Mouse (Mus musculus) splenic B cell, adult 2 months (primary cell): ENCODE measurements around the gene Eif3c.
A peak's percentile ranks its signal among the peaks of the same experiment; 100 is the strongest.

Source experiments
- DNase-seq: peaks from one replicate; pipeline ENCODE4 v3.0.0-alpha.2; 2011; ENCODE audit warnings: low read depth, low spot score
- H3K27me3 ChIP-seq: 2 replicates; pipeline ENCODE4 v1.6.1; 2012; ENCODE audit warnings: mild to moderate bottlenecking, low read length, moderate library complexity, mixed read lengths; ENCODE audit not compliant: control insufficient read depth, poor library complexity, insufficient read depth, severe bottlenecking
- H3K36me3 ChIP-seq: 2 replicates; pipeline ENCODE4 v1.6.1; 2012; ENCODE audit warnings: mild to moderate bottlenecking, low read length, moderate library complexity, mixed read lengths; ENCODE audit not compliant: control insufficient read depth, poor library complexity, insufficient read depth, severe bottlenecking

The Eif3c gene

DNA sequence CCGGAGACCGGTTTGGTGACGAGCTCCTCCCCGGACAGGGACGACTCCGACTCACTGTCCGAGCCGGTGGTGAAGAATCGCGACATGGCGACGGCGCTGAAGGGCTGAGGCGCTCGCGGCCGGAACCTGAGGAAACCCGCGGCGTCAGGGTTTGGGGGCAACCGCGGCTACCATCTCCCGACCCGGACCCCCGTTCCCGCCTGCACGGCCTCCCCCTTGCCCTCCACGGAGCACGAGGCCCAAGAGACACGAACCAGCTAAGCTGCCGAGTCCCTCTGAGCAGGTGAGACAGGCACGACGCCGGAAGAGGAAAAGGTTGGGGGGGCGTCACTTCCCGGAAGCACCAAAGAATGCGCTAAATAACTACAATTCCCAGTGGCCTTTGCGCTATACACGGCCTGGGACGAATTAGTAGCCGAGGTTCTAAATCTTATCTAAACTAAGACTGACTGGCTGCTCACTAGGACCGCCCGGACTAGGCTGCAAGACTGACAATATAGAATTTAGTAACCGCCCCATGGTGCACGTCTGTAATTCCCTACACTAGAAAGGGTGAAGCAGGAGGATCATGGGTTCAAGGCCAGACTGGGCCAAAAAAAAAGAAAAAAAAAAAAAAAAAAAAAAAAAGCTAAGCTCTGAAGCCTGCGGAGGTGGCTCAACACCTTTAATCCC lies at the start of gene Eif3c:
Eif3c (minus strand) TSS at position 318 of the 672 bp plus-strand sequence.
- peak; percentile 90 for DNase-seq
- no peaks in the 10 kb centered on the region for H3K27me3 ChIP-seq
- no peaks in the 10 kb centered on the region; the same call in none of the 2 replicates for H3K36me3 ChIP-seq

GRCm38 (mm10) chr7:126612736-126613135 lies 46.5 kb upstream of the Eif3c start:
- Histone ChIP-seq H3K36me3 (no peaks in the 10 kb centered on the region), H3K27me3 (no peaks in the 10 kb centered on the region)
- DNase-seq, result no peak

GRCm38 (mm10) chr7:126607796-126608195 lies 41.6 kb upstream of the Eif3c start:
- no peak for DNase-seq
- no peaks in the 10 kb centered on the region for H3K27me3 ChIP-seq
- no peaks in the 10 kb centered on the region for H3K36me3 ChIP-seq

DNA sequence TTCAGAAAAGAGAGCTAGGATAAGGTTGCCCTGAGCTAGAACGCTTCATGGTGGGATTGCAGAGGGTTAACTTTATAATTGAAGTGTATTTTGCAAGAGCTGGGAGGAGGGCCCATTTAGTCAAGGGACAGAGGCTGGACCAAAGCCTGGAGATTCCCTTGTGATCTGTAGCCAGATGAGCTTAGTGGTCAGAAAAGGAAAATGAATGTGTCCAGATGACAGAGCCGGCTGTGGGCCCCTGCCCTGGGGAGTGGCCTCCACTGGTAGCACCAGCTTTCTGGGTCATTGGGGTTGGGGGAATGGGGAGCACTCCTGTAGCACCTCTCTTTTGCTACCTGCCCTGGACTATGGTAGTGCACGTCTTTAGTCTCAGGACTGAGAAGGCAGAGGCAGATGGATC lies 40.9 kb upstream of the Eif3c start:
- H3K27me3 ChIP-seq, result no peaks in the 10 kb centered on the region
- DNase-seq, result no peak

GRCm38 (mm10) chr7:126606611-126607010 lies 40.4 kb upstream of the Eif3c start:
- DNase-seq, result no peak
- Histone ChIP-seq H3K27me3 (no peaks in the 10 kb centered on the region), H3K36me3 (no peaks in the 10 kb centered on the region)

More for the DNA sequence above, 40.9 kb upstream of the Eif3c start:
- no peaks in the 10 kb centered on the region for H3K36me3 ChIP-seq

GRCm38 (mm10) chr7:126602650-126603049 lies 36.4 kb upstream of the Eif3c start:
- DNase-seq, result no peak
- H3K36me3 ChIP-seq, result no peaks in the 10 kb centered on the region

GRCm38 (mm10) chr7:126601896-126602295 lies 35.7 kb upstream of the Eif3c start:
- DNase-seq, result no peak
- Histone ChIP-seq H3K27me3 (no peaks in the 10 kb centered on the region), H3K36me3 (no peaks in the 10 kb centered on the region)

More at GRCm38 (mm10) chr7:126602650-126603049, 36.4 kb upstream of the Eif3c start:
- no peaks in the 10 kb centered on the region for H3K27me3 ChIP-seq

DNA sequence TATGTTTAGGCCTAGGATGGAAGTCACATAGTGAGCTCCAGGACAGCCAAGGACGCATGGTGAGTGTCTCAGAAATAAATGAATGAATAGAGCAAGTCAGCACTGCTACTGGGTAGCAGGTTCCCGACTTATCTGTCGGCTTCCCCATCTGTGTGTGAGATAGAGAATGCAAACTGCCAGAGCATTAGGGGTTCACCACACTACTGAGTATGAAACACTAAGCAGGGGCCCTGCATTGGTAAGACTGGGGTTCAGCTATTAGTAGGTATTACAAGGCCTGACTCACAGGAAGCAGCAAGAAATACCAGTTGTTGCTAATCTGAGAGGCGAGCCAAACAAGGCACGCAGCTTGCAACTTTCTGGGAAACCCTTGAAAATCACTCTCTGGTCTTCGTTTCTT lies 32.7 kb upstream of the Eif3c start:
- no peak for DNase-seq
- H3K36me3 ChIP-seq, result no peaks in the 10 kb centered on the region

GRCm38 (mm10) chr7:126596414-126596813 lies 30.2 kb upstream of the Eif3c start:
- DNase-seq, result no peak
- no peaks in the 10 kb centered on the region for H3K36me3 ChIP-seq
- no peaks in the 10 kb centered on the region for H3K27me3 ChIP-seq

More for the DNA sequence above, 32.7 kb upstream of the Eif3c start:
- no peaks in the 10 kb centered on the region for H3K27me3 ChIP-seq

DNA sequence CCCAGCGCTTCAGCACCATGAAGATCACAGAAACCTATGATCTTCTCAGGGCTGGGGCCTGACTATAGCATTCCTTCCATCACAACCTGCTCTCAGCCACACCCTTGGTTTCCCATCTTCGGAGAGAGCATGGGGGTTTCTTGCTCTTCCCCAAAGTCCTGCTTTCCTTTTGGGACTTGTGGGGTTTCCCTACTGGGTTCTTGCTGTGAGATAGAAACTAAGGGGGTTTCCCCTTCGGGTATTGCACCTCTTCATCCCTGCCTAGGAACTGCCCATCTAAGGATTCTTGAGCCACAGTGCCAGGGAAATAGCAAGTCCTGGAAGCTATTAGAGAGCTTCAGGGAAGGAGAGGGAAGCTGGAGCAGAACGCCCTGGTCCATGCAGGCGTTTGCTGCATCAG lies 29.7 kb upstream of the Eif3c start:
- DNase-seq, result no peak
- Histone ChIP-seq H3K27me3 (no peaks in the 10 kb centered on the region), H3K36me3 (no peaks in the 10 kb centered on the region)

DNA sequence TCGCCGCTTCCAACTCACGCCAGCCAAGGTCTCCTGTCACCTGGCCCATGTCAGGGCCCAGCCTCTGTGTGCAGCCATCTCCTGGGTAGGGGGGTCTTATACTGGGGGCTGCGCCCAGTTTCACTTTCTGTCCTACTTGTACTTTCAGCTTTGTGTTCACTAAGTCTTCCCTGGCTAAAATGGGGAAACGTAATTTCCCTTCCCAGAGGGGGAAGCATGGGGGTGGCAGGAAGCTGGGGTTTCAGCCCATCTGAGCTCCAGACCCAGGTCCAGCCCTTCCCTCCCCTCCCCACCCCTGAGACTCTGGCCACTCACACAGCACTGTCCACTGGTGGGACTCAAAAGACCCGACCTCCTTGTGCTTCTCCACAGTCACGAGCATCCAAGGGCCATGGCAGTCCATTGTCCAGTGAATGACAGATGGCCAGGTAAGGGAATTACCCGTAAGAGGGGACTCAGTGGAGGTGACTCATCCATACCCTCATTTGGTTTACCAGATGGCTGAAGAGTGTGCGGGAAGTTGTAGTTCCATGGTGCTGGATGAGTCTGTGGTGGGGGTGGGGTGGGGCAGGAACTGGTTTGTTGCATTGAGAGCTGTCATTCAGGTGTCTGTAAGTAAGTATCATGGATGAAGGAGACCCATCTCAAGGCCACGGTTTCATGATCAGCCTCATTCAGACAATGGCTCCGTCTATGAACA lies 28.8 kb upstream of the Eif3c start, which contains the start of gene Il27:
Il27 (minus strand) TSS at position 80 of the 700 bp plus-strand sequence.
- no peaks in the 10 kb centered on the region for H3K27me3 ChIP-seq
- DNase-seq, result no peak

DNA sequence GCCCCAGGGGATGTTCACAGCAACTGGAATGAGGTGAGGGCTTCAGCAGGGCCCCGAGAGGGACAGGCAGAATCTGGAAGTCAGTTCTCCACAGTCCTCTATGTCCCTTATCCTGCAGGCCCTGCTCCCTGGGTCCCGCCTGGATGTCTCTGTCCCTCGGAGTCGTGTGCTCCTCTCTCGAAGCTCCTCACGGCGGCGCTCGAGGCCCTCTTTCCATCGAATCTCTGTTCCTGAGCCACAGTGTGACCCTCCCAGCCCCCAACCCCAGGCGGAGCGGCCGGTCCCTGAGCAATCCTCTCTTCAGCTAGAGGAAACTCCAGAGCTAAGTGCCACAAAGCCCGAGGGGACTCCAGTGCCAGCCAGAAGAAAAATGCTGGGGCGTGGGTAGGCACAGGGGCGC lies 21.6 kb upstream of the Eif3c start:
- Histone ChIP-seq H3K36me3 (no peaks in the 10 kb centered on the region), H3K27me3 (no peaks in the 10 kb centered on the region)
- DNase-seq, result no peak

More for the DNA sequence above, 28.8 kb upstream of the Eif3c start, which contains the start of gene Il27:
- no peaks in the 10 kb centered on the region for H3K36me3 ChIP-seq

GRCm38 (mm10) chr7:126586839-126587238 lies 20.6 kb upstream of the Eif3c start:
- no peaks in the 10 kb centered on the region for H3K36me3 ChIP-seq
- no peaks in the 10 kb centered on the region for H3K27me3 ChIP-seq
- DNase-seq, result no peak

- no peak for DNase-seq
- H3K36me3 ChIP-seq, result peaks cover 3% of the 10 kb centered on the region; the same call in 1 of the 2 replicates
- H3K27me3 ChIP-seq, result no peaks in the 10 kb centered on the region
Measured at GRCm38 (mm10) chr7:126585717-126586116, 19.5 kb upstream of the Eif3c start, which contains the start of gene Cln3. Cln3 (minus strand) TSS chr7:126585817.

- peaks cover 4% of the 10 kb centered on the region for H3K36me3 ChIP-seq
- H3K27me3 ChIP-seq, result no peaks in the 10 kb centered on the region
- peak; percentile 18 for DNase-seq
Measured at GRCm38 (mm10) chr7:126584506-126584977, 18.3 kb upstream of the Eif3c start, which contains the start of gene Apobr. Apobr (plus strand) TSS chr7:126584942.
